Mouse (Mus musculus) left cerebral cortex, postnatal 14 days (tissue): ENCODE measurements around the gene Gpr146. TPM values are rescaled to one million over a fixed set of nuclear protein-coding genes. Genes with fewer than 3 reads are reported as not detected.

ENCODE experiments used
- DNase-seq, 2 experiments: peaks; one replicate each; pipeline ENCODE4 v3.0.0; 2021 to 2022; ENCODE audit warnings: low spot score in 2 of 2, mixed read lengths in 1 of 2
- intact Hi-C: fragments of 180-260 bp; cut with DNase I; formaldehyde crosslinking; loops from one replicate; pipeline ENCODE4 v1.15.1; 2025
- total RNA-seq, 2 experiments: library from RNA; stranded (reverse); gene quantifications; 2 replicates each; pipeline ENCODE4 v1.2.3; 2021

The Gpr146 gene
- total RNA-seq, 2 experiments from 2014 or later = 11.0 to 11.3 TPM

- intact Hi-C loops = no loop called here
- DNase-seq = no peak
Observed at GRCm38 (mm10) chr5:139353496-139353895, 24.0 kb upstream of the Gpr146 start.

GRCm38 (mm10) chr5:139353946-139354345 is 23.6 kb upstream of the Gpr146 start:
- intact Hi-C loops = no loop called here
- no peak for DNase-seq

GRCm38 (mm10) chr5:139355235-139355772 is 22.2 kb upstream of the Gpr146 start:
- intact Hi-C loops = no loop called here
- peak; percentile 78 to 86 for DNase-seq

- intact Hi-C loops = no loop called here
- peak in 1 of 2 experiments; percentile 41 for DNase-seq
Observed at GRCm38 (mm10) chr5:139358653-139359052, 18.8 kb upstream of the Gpr146 start.

- no peak for DNase-seq
- intact Hi-C loops = no loop called here
Observed at GRCm38 (mm10) chr5:139359244-139359643, 18.3 kb upstream of the Gpr146 start.

- peak in 1 of 2 experiments; percentile 44 for DNase-seq
- intact Hi-C loops = loop anchor here (1.0 to 2.0 kb wide), 2 partner anchors 35 to 104 kb away; no protein-coding TSS in a partner anchor
Observed at GRCm38 (mm10) chr5:139363858-139364257, 13.6 kb upstream of the Gpr146 start.

GRCm38 (mm10) chr5:139364260-139364910 is 13.1 kb upstream of the Gpr146 start:
- DNase-seq = peak; percentile 94 to 96
- intact Hi-C loops = loop anchor here (1.0 to 2.0 kb wide), 2 partner anchors 34 to 104 kb away; no protein-coding TSS in a partner anchor

GRCm38 (mm10) chr5:139364911-139365571 is 12.5 kb upstream of the Gpr146 start:
- intact Hi-C loops = loop anchor here (1.0 to 2.0 kb wide), 2 partner anchors 34 to 103 kb away; no protein-coding TSS in a partner anchor
- peak in 1 of 2 experiments; percentile 70 for DNase-seq

- no peak for DNase-seq
- intact Hi-C loops = loop anchor here (2.0 kb wide), 1 partner anchor 33 kb away; no protein-coding TSS in a partner anchor
Observed at GRCm38 (mm10) chr5:139365827-139366226, 11.7 kb upstream of the Gpr146 start.

GRCm38 (mm10) chr5:139366484-139366883 is 11.0 kb upstream of the Gpr146 start:
- DNase-seq = no peak
- intact Hi-C loops = no loop called here

- DNase-seq = no peak
- intact Hi-C loops = no loop called here
Observed at GRCm38 (mm10) chr5:139367884-139368458, 9.5 kb upstream of the Gpr146 start.

GRCm38 (mm10) chr5:139368638-139369320 is 8.7 kb upstream of the Gpr146 start:
- intact Hi-C loops = no loop called here

GRCm38 (mm10) chr5:139370336-139370735 is 7.2 kb upstream of the Gpr146 start:
- no peak for DNase-seq
- intact Hi-C loops = no loop called here

More at GRCm38 (mm10) chr5:139368638-139369320, 8.7 kb upstream of the Gpr146 start:
- no peak for DNase-seq

- no peak for DNase-seq
- intact Hi-C loops = no loop called here
Observed at GRCm38 (mm10) chr5:139371118-139371517, 6.4 kb upstream of the Gpr146 start.

GRCm38 (mm10) chr5:139371631-139372401 is 5.7 kb upstream of the Gpr146 start:
- intact Hi-C loops = no loop called here
- DNase-seq = peak; percentile 88 to 94

GRCm38 (mm10) chr5:139373126-139373525 is 4.4 kb upstream of the Gpr146 start:
- DNase-seq = no peak
- intact Hi-C loops = no loop called here

GRCm38 (mm10) chr5:139373889-139374444 is 3.5 kb upstream of the Gpr146 start:
- intact Hi-C loops = no loop called here
- no peak for DNase-seq

GRCm38 (mm10) chr5:139374841-139375240 is 2.7 kb upstream of the Gpr146 start:
- DNase-seq = no peak
- intact Hi-C loops = no loop called here

- no peak for DNase-seq
- intact Hi-C loops = no loop called here
Observed at GRCm38 (mm10) chr5:139378271-139378556, 717 bp downstream of the Gpr146 start.
